Mouse (Mus musculus): ENCODE results near the gene Zfhx2. TPM values are rescaled to one million over a fixed set of nuclear protein-coding genes. Genes with fewer than 3 reads are reported as not detected.

Zfhx2 gene
- total and polyA plus RNA-seq, 2 experiments, result 1.5 to 1.7 TPM

- Histone ChIP-seq H3K36me3 (ENCODE audit: control insufficient read depth, insufficient read depth, low read length) (peaks cover 2% of the 10 kb centered on the region; the same call in 1 of the 2 replicates), H3K9ac (ENCODE audit: low read depth, low read length) (no peak overlapping the region), H3K79me2 (ENCODE audit: control insufficient read depth, insufficient read depth, low read length) (no peaks in the 10 kb centered on the region), H3K4me3 (ENCODE audit: insufficient read depth, low read depth, low read length) (no peak overlapping the region), H3K4me1 (ENCODE audit: control insufficient read depth, insufficient read depth, low read length) (no peaks in the 10 kb centered on the region), H3K27me3 (ENCODE audit: control insufficient read depth, insufficient read depth, low read length) (no peaks in the 10 kb centered on the region), H3K27ac (replicated peaks; ENCODE audit: insufficient read depth, low read depth, low read length) (no peak overlapping the region)
- TF ChIP-seq CTCF (IDR thresholded peaks at IDR 0.05; ENCODE audit: low read depth, low read length), result no peak
- no peak for TF ChIP-seq POLR2A (IDR thresholded peaks at IDR 0.05; ENCODE audit: extremely low read depth, insufficient read depth, low read length)
- WGBS, result 94% methylated on average over 22 of the region's 22 CpGs
- no peak for DNase-seq (ENCODE audit: extremely low read depth, low read depth, low spot score)
These were observed 28.3 kb downstream of the Zfhx2 start for GRCm38 (mm10) chr14:55063581-55064381.

GRCm38 (mm10) chr14:55063117-55063516 is 29.0 kb downstream of the Zfhx2 start:
- no peak for TF ChIP-seq POLR2A (IDR thresholded peaks at IDR 0.05; ENCODE audit: extremely low read depth, insufficient read depth, low read length)
- TF ChIP-seq CTCF (IDR thresholded peaks at IDR 0.05; ENCODE audit: low read depth, low read length), result no peak
- H3K9ac ChIP-seq (ENCODE audit: low read depth, low read length), result no peak overlapping the region
- no peaks in the 10 kb centered on the region for H3K4me1 ChIP-seq (ENCODE audit: control insufficient read depth, insufficient read depth, low read length)
- no peak overlapping the region for H3K27ac ChIP-seq (replicated peaks; ENCODE audit: insufficient read depth, low read depth, low read length)
- peaks cover 2% of the 10 kb centered on the region; the same call in 1 of the 2 replicates for H3K36me3 ChIP-seq (ENCODE audit: control insufficient read depth, insufficient read depth, low read length)
- WGBS, result 85% methylated on average over 5 of the region's 5 CpGs
- no peak for DNase-seq (ENCODE audit: extremely low read depth, low read depth, low spot score)
- no peaks in the 10 kb centered on the region for H3K79me2 ChIP-seq (ENCODE audit: control insufficient read depth, insufficient read depth, low read length)
- no peak overlapping the region for H3K4me3 ChIP-seq (ENCODE audit: insufficient read depth, low read depth, low read length)
- no peaks in the 10 kb centered on the region for H3K27me3 ChIP-seq (ENCODE audit: control insufficient read depth, insufficient read depth, low read length)

- DNase-seq (ENCODE audit: extremely low read depth, low read depth, low spot score), result no peak
- Histone ChIP-seq H3K27me3 (ENCODE audit: control insufficient read depth, insufficient read depth, low read length) (no peaks in the 10 kb centered on the region), H3K4me1 (ENCODE audit: control insufficient read depth, insufficient read depth, low read length) (no peaks in the 10 kb centered on the region), H3K36me3 (ENCODE audit: control insufficient read depth, insufficient read depth, low read length) (peaks cover 2% of the 10 kb centered on the region; the same call in 1 of the 2 replicates), H3K9ac (ENCODE audit: low read depth, low read length) (no peak overlapping the region), H3K79me2 (ENCODE audit: control insufficient read depth, insufficient read depth, low read length) (no peaks in the 10 kb centered on the region), H3K27ac (replicated peaks; ENCODE audit: insufficient read depth, low read depth, low read length) (no peak overlapping the region), H3K4me3 (ENCODE audit: insufficient read depth, low read depth, low read length) (no peak overlapping the region)
- TF ChIP-seq CTCF (IDR thresholded peaks at IDR 0.05; ENCODE audit: low read depth, low read length) (no peak), POLR2A (IDR thresholded peaks at IDR 0.05; ENCODE audit: extremely low read depth, insufficient read depth, low read length) (no peak)
- 78% methylated on average over 16 of the region's 17 CpGs for WGBS
These were observed 29.5 kb downstream of the Zfhx2 start for GRCm38 (mm10) chr14:55062626-55063025.

GRCm38 (mm10) chr14:55061845-55062244 is 30.3 kb downstream of the Zfhx2 start:
- Histone ChIP-seq H3K79me2 (ENCODE audit: control insufficient read depth, insufficient read depth, low read length) (no peaks in the 10 kb centered on the region), H3K4me3 (ENCODE audit: insufficient read depth, low read depth, low read length) (no peak overlapping the region), H3K4me1 (ENCODE audit: control insufficient read depth, insufficient read depth, low read length) (no peaks in the 10 kb centered on the region), H3K9ac (ENCODE audit: low read depth, low read length) (no peak overlapping the region), H3K27me3 (ENCODE audit: control insufficient read depth, insufficient read depth, low read length) (no peaks in the 10 kb centered on the region), H3K36me3 (ENCODE audit: control insufficient read depth, insufficient read depth, low read length) (no peaks in the 10 kb centered on the region), H3K27ac (replicated peaks; ENCODE audit: insufficient read depth, low read depth, low read length) (no peak overlapping the region)
- WGBS, result 67% methylated on average over 7 of the region's 7 CpGs
- no peak for DNase-seq (ENCODE audit: extremely low read depth, low read depth, low spot score)
- no peak for TF ChIP-seq CTCF (IDR thresholded peaks at IDR 0.05; ENCODE audit: low read depth, low read length)
- no peak for TF ChIP-seq POLR2A (IDR thresholded peaks at IDR 0.05; ENCODE audit: extremely low read depth, insufficient read depth, low read length)

GRCm38 (mm10) chr14:55059931-55060330 is 32.2 kb downstream of the Zfhx2 start:
- Histone ChIP-seq H3K36me3 (ENCODE audit: control insufficient read depth, insufficient read depth, low read length) (no peaks in the 10 kb centered on the region), H3K27ac (replicated peaks; ENCODE audit: insufficient read depth, low read depth, low read length) (no peak overlapping the region), H3K27me3 (ENCODE audit: control insufficient read depth, insufficient read depth, low read length) (no peaks in the 10 kb centered on the region), H3K4me1 (ENCODE audit: control insufficient read depth, insufficient read depth, low read length) (no peaks in the 10 kb centered on the region), H3K9ac (ENCODE audit: low read depth, low read length) (no peak overlapping the region), H3K79me2 (ENCODE audit: control insufficient read depth, insufficient read depth, low read length) (no peaks in the 10 kb centered on the region), H3K4me3 (ENCODE audit: insufficient read depth, low read depth, low read length) (no peak overlapping the region)
- TF ChIP-seq POLR2A (IDR thresholded peaks at IDR 0.05; ENCODE audit: extremely low read depth, insufficient read depth, low read length) (no peak), CTCF (IDR thresholded peaks at IDR 0.05; ENCODE audit: low read depth, low read length) (no peak)
- DNase-seq (ENCODE audit: extremely low read depth, low read depth, low spot score), result peak; percentile 25
- WGBS, result 61% methylated on average over 5 of the region's 5 CpGs

GRCm38 (mm10) chr14:55059009-55059408 is 33.1 kb downstream of the Zfhx2 start:
- H3K4me1 ChIP-seq (ENCODE audit: control insufficient read depth, insufficient read depth, low read length), result no peaks in the 10 kb centered on the region
- no peaks in the 10 kb centered on the region for H3K27me3 ChIP-seq (ENCODE audit: control insufficient read depth, insufficient read depth, low read length)
- DNase-seq (ENCODE audit: extremely low read depth, low read depth, low spot score), result no peak
- H3K36me3 ChIP-seq (ENCODE audit: control insufficient read depth, insufficient read depth, low read length), result no peaks in the 10 kb centered on the region
- TF ChIP-seq POLR2A (IDR thresholded peaks at IDR 0.05; ENCODE audit: extremely low read depth, insufficient read depth, low read length), result no peak
- TF ChIP-seq CTCF (IDR thresholded peaks at IDR 0.05; ENCODE audit: low read depth, low read length), result no peak
- 79% methylated on average over 1 of the region's 1 CpGs for WGBS
- no peak overlapping the region for H3K9ac ChIP-seq (ENCODE audit: low read depth, low read length)
- H3K27ac ChIP-seq (replicated peaks; ENCODE audit: insufficient read depth, low read depth, low read length), result no peak overlapping the region
- no peaks in the 10 kb centered on the region for H3K79me2 ChIP-seq (ENCODE audit: control insufficient read depth, insufficient read depth, low read length)
- H3K4me3 ChIP-seq (ENCODE audit: insufficient read depth, low read depth, low read length), result no peak overlapping the region
